Mouse (Mus musculus): ENCODE measurements around the gene Adamts17.

Gene Adamts17

GRCm38 (mm10) chr7:66846582-66846981, 7.0 kb downstream of the Adamts17 start:
- CTCF ChIA-PET: no interaction called here

- CTCF ChIA-PET: no interaction called here
These were observed 7.8 kb downstream of the Adamts17 start for GRCm38 (mm10) chr7:66847299-66847698.

- CTCF ChIA-PET: no interaction called here
These were observed 9.8 kb downstream of the Adamts17 start for GRCm38 (mm10) chr7:66849316-66849715.

GRCm38 (mm10) chr7:66852164-66852563, 12.6 kb downstream of the Adamts17 start:
- CTCF ChIA-PET: no interaction called here

GRCm38 (mm10) chr7:66857610-66858009, 18.1 kb downstream of the Adamts17 start:
- CTCF ChIA-PET: no interaction called here

GRCm38 (mm10) chr7:66858247-66859075, 18.9 kb downstream of the Adamts17 start:
- CTCF ChIA-PET: interaction anchor here (0.7 kb wide), 1 partner anchor 196 kb away, joined by 4 read pairs; no protein-coding TSS in a partner anchor

GRCm38 (mm10) chr7:66859220-66859619, 19.7 kb downstream of the Adamts17 start:
- CTCF ChIA-PET: interaction anchor here (0.7 kb wide), 1 partner anchor 196 kb away, joined by 4 read pairs; no protein-coding TSS in a partner anchor

GRCm38 (mm10) chr7:66866944-66867718, 27.6 kb downstream of the Adamts17 start:
- CTCF ChIA-PET: no interaction called here

- CTCF ChIA-PET: no interaction called here
These were observed 28.4 kb downstream of the Adamts17 start for GRCm38 (mm10) chr7:66867719-66868501.

- CTCF ChIA-PET: no interaction called here
These were observed 32.0 kb downstream of the Adamts17 start for GRCm38 (mm10) chr7:66871520-66871919.

- CTCF ChIA-PET: no interaction called here
These were observed 32.5 kb downstream of the Adamts17 start for GRCm38 (mm10) chr7:66871940-66872511.

- CTCF ChIA-PET: no interaction called here
These were observed 33.7 kb downstream of the Adamts17 start for GRCm38 (mm10) chr7:66873235-66873634.

GRCm38 (mm10) chr7:66891431-66891830, 51.9 kb downstream of the Adamts17 start:
- CTCF ChIA-PET: no interaction called here

- CTCF ChIA-PET: no interaction called here
These were observed 52.6 kb downstream of the Adamts17 start for GRCm38 (mm10) chr7:66892096-66892495.

- CTCF ChIA-PET: no interaction called here
These were observed 62.8 kb downstream of the Adamts17 start for GRCm38 (mm10) chr7:66902376-66902775.

- CTCF ChIA-PET: no interaction called here
These were observed 63.5 kb downstream of the Adamts17 start for GRCm38 (mm10) chr7:66903014-66903413.

- CTCF ChIA-PET: no interaction called here
These were observed 66.4 kb downstream of the Adamts17 start for GRCm38 (mm10) chr7:66905941-66906340.

- CTCF ChIA-PET: no interaction called here
These were observed 73.3 kb downstream of the Adamts17 start for GRCm38 (mm10) chr7:66912866-66913265.

- CTCF ChIA-PET: no interaction called here
These were observed 84.1 kb downstream of the Adamts17 start for GRCm38 (mm10) chr7:66923595-66923994.

- CTCF ChIA-PET: no interaction called here
These were observed 84.6 kb downstream of the Adamts17 start for GRCm38 (mm10) chr7:66924104-66924503.

- CTCF ChIA-PET: no interaction called here
These were observed 89.7 kb downstream of the Adamts17 start for GRCm38 (mm10) chr7:66929263-66929662.

- CTCF ChIA-PET: no interaction called here
These were observed 91.8 kb downstream of the Adamts17 start for GRCm38 (mm10) chr7:66931291-66931690.

Data from spleen, embryonic (tissue).